ENCODE assay signal across 12 mouse cellular contexts in genomic region chr1:132150171-132150570, GRCm38 (mm10). TPM values are rescaled to one million over a fixed set of nuclear protein-coding genes. Genes with fewer than 3 reads are reported as not detected.
A peak's percentile ranks its signal among the peaks of the same experiment; 100 is the strongest.
DNase-seq lines count a peak whose midpoint lies in the region; ATAC-seq and TF ChIP-seq lines count a peak whose summit lies in the region.
"Had no signal": no experiment of that assay in that cellular context is flagged by ENCODE, and none has a peak within 500 bp of the region (broad histone marks: within the 10 kb centered on the region; RNA-seq: fewer than 3 reads in every experiment).

No protein-coding gene starts in this region.

- no peaks in the 10 kb centered on the region for H3K79me3 ChIP-seq in C2C12 (ENCODE audit: low read depth)

- no peak overlapping the region for H3K4me3 ChIP-seq in hindbrain, embryonic 13.5 days
- no peak overlapping the region for H3K4me3 ChIP-seq in hindbrain, embryonic 16.5 days (ENCODE audit: low read length)
- no peak overlapping the region for H3K4me3 ChIP-seq in C2C12 (ENCODE audit: insufficient read depth, poor library complexity, severe bottlenecking)
- H3K4me3 ChIP-seq in embryonic facial prominence, embryonic 13.5 days: no peak overlapping the region
- H3K4me3 ChIP-seq in midbrain, embryonic 13.5 days (replicated peaks): no peak overlapping the region
- H3K4me3 ChIP-seq: hindbrain, embryonic 10.5 days; limb, embryonic 15.5 days had no signal

- H3K36me3 ChIP-seq in hindbrain, embryonic 13.5 days: no peaks in the 10 kb centered on the region
- no peaks in the 10 kb centered on the region for H3K36me3 ChIP-seq in hindbrain, embryonic 16.5 days (ENCODE audit: control insufficient read depth, insufficient read depth, low read length)
- H3K36me3 ChIP-seq in C2C12 (ENCODE audit: control insufficient read depth, insufficient read depth): no peaks in the 10 kb centered on the region
- H3K36me3 ChIP-seq in embryonic facial prominence, embryonic 13.5 days: no peaks in the 10 kb centered on the region
- no peaks in the 10 kb centered on the region for H3K36me3 ChIP-seq in midbrain, embryonic 13.5 days
- H3K36me3 ChIP-seq: hindbrain, embryonic 10.5 days; limb, embryonic 15.5 days had no signal

- peak; percentile 67 to 86 for DNase-seq in kidney, postnatal 36 days
- DNase-seq: forebrain, postnatal 0 days; right cerebral cortex, adult 18-20 months had no signal

- no peaks in the 10 kb centered on the region for H3K79me2 ChIP-seq in C2C12 (ENCODE audit: control insufficient read depth, insufficient read depth)

- H3K9me3 ChIP-seq in hindbrain, embryonic 13.5 days: no peaks in the 10 kb centered on the region
- no peaks in the 10 kb centered on the region for H3K9me3 ChIP-seq in hindbrain, embryonic 16.5 days (ENCODE audit: control insufficient read depth, low read length)
- H3K9me3 ChIP-seq in embryonic facial prominence, embryonic 13.5 days: no peaks in the 10 kb centered on the region
- no peaks in the 10 kb centered on the region for H3K9me3 ChIP-seq in midbrain, embryonic 13.5 days
- H3K9me3 ChIP-seq: hindbrain, embryonic 10.5 days; limb, embryonic 15.5 days had no signal

- 60% methylated on average over 1 of the region's 1 CpGs for WGBS in hindbrain, embryonic 13.5 days
- WGBS in hindbrain, embryonic 16.5 days: 53% methylated on average over 1 of the region's 1 CpGs
- 46% methylated on average over 1 of the region's 1 CpGs for WGBS in embryonic facial prominence, embryonic 13.5 days
- whole genome bisulfite sequencing in midbrain, embryonic 13.5 days: 38% methylated on average over 1 of the region's 1 CpGs

- no peak overlapping the region for H3K4me2 ChIP-seq in hindbrain, embryonic 13.5 days
- H3K4me2 ChIP-seq in hindbrain, embryonic 16.5 days (ENCODE audit: low read length): no peak overlapping the region
- H3K4me2 ChIP-seq in embryonic facial prominence, embryonic 13.5 days: no peak overlapping the region
- H3K4me2 ChIP-seq in midbrain, embryonic 13.5 days (replicated peaks): no peak overlapping the region
- H3K4me2 ChIP-seq: limb, embryonic 15.5 days had no signal

- peaks cover 19% of the 10 kb centered on the region for H3K4me1 ChIP-seq in hindbrain, embryonic 13.5 days (replicated peaks)
- no peaks in the 10 kb centered on the region for H3K4me1 ChIP-seq in hindbrain, embryonic 16.5 days (ENCODE audit: control insufficient read depth, insufficient read depth, low read depth, low read length)
- peaks cover 19% of the 10 kb centered on the region; the same call in 1 of the 2 replicates for H3K4me1 ChIP-seq in embryonic facial prominence, embryonic 13.5 days
- H3K4me1 ChIP-seq in midbrain, embryonic 13.5 days (replicated peaks): peaks cover 19% of the 10 kb centered on the region
- H3K4me1 ChIP-seq: limb, embryonic 15.5 days had no signal

- TF ChIP-seq CTCF in C2C12 (IDR thresholded peaks at IDR 0.05; ENCODE audit: control insufficient read depth, insufficient read depth, insufficient read length): no peak

- H3K27me3 ChIP-seq in hindbrain, embryonic 13.5 days: 0 out of 2 replicates have a peak, but pooled peaks cover 4% of the 10 kb centered on the region
- no peaks in the 10 kb centered on the region; the same call in 1 of the 2 replicates for H3K27me3 ChIP-seq in hindbrain, embryonic 16.5 days (replicated peaks; ENCODE audit: control insufficient read depth, insufficient read depth, low read length)
- H3K27me3 ChIP-seq in C2C12 (ENCODE audit: control insufficient read depth, insufficient read depth, insufficient read length): no peaks in the 10 kb centered on the region
- no peaks in the 10 kb centered on the region for H3K27me3 ChIP-seq in embryonic facial prominence, embryonic 13.5 days
- H3K27me3 ChIP-seq in midbrain, embryonic 13.5 days: no peaks in the 10 kb centered on the region
- H3K27me3 ChIP-seq: limb, embryonic 15.5 days had no signal

- H3ac ChIP-seq in C2C12 (ENCODE audit: control insufficient read depth, insufficient read length, low read depth): no peak overlapping the region

- no peak for ATAC-seq in hindbrain, embryonic 13.5 days (ENCODE audit: low FRiP score)
- no peak for ATAC-seq in hindbrain, embryonic 16.5 days
- ATAC-seq in embryonic facial prominence, embryonic 13.5 days (ENCODE audit: insufficient number of reproducible peaks, insufficient read depth, low FRiP score, low TSS enrichment, low read depth): no peak
- no peak for ATAC-seq in megakaryocyte-erythroid progenitor cell, adult 5-6 weeks (replicated peaks; ENCODE audit: low FRiP score, low TSS enrichment, poor library complexity, severe bottlenecking)
- ATAC-seq in cerebellum, adult (ENCODE audit: insufficient number of reproducible peaks, low FRiP score, low TSS enrichment): no peak
- ATAC-seq in midbrain, embryonic 13.5 days: no peak
- ATAC-seq: forebrain, postnatal 0 days had no signal

- H3K27ac ChIP-seq in hindbrain, embryonic 13.5 days: no peak overlapping the region
- no peak overlapping the region for H3K27ac ChIP-seq in hindbrain, embryonic 16.5 days (ENCODE audit: low read depth, low read length)
- H3K27ac ChIP-seq in embryonic facial prominence, embryonic 13.5 days: no peak overlapping the region
- no peak overlapping the region for H3K27ac ChIP-seq in midbrain, embryonic 13.5 days
- H3K27ac ChIP-seq: hindbrain, embryonic 10.5 days; limb, embryonic 15.5 days had no signal

- 0 out of 2 replicates have a peak overlapping the region, but pooled peaks have one; percentile 0 for H3K9ac ChIP-seq in hindbrain, embryonic 13.5 days
- no peak overlapping the region for H3K9ac ChIP-seq in hindbrain, embryonic 16.5 days (ENCODE audit: low read depth, low read length)
- H3K9ac ChIP-seq in embryonic facial prominence, embryonic 13.5 days: 0 out of 2 replicates have a peak overlapping the region, but pooled peaks have one; percentile 6
- no peak overlapping the region for H3K9ac ChIP-seq in midbrain, embryonic 13.5 days (replicated peaks)
- H3K9ac ChIP-seq: forebrain, postnatal 0 days; limb, embryonic 15.5 days had no signal

TF ChIP-seq in C2C12, 6 proteins besides CTCF, POLR2A, EP300 and RAD21:
- TF ChIP-seq USF1 (IDR thresholded peaks at IDR 0.05; ENCODE audit: low read depth) (no peak), FOSL1 (IDR thresholded peaks at IDR 0.05; ENCODE audit: insufficient read depth, low read length, poor library complexity, severe bottlenecking) (peak; percentile 54), CEBPB (IDR thresholded peaks at IDR 0.05; ENCODE audit: low read depth) (no peak), MYOG (IDR thresholded peaks at IDR 0.05; ENCODE audit: control insufficient read depth, extremely low read depth, insufficient read length) (no peak), MYOD1 (IDR thresholded peaks at IDR 0.05; ENCODE audit: control insufficient read depth, insufficient read length, low read depth) (peak; percentile 39), MAX (IDR thresholded peaks at IDR 0.05) (no peak)

RNA-seq across cellular contexts. Expression of gene Cdk18, which starts 10.7 kb away (rescaled TPM):
- polyA plus RNA-seq in hindbrain, embryonic 13.5 days (2015; fragmentation: Nextera tagmentation; extraction: Ambion mirVana): 0.31 and 0.32 TPM in 2 replicates
- 1.1 and 1.5 TPM in 2 replicates for polyA plus RNA-seq in hindbrain, embryonic 16.5 days (2015; fragmentation: Nextera tagmentation; extraction: Ambion mirVana)
- polyA plus RNA-seq in C2C12 (2012; fragmentation: generic; extraction: Trizol): 40.2 TPM
- polyA plus RNA-seq in embryonic facial prominence, embryonic 13.5 days (2015; fragmentation: Nextera tagmentation; extraction: Ambion mirVana): 2.3 and 2.8 TPM in 2 replicates
- 0.42 TPM in 1 of 2 replicates, not detected in the other for total RNA-seq in megakaryocyte-erythroid progenitor cell, adult 5-6 weeks (2014; fragmentation: Nextera tagmentation)
- total RNA-seq in megakaryocyte-erythroid progenitor cell, adult 5-6 weeks (2017): 0.46 TPM in 1 of 2 replicates, not detected in the other
- polyA plus RNA-seq in midbrain, embryonic 13.5 days (2015; fragmentation: Nextera tagmentation; extraction: Ambion mirVana): 0.32 and 0.41 TPM in 2 replicates

RNA-seq across cellular contexts. Expression of gene Lemd1, which starts 41.1 kb away (rescaled TPM):
- polyA plus RNA-seq in hindbrain, embryonic 13.5 days (2015; fragmentation: Nextera tagmentation; extraction: Ambion mirVana): 24.8 and 25.7 TPM in 2 replicates
- 11.4 and 14.0 TPM in 2 replicates for polyA plus RNA-seq in hindbrain, embryonic 16.5 days (2015; fragmentation: Nextera tagmentation; extraction: Ambion mirVana)
- polyA plus RNA-seq in C2C12 (2012; fragmentation: generic; extraction: Trizol): 0.14 TPM
- 1.2 and 1.8 TPM in 2 replicates for polyA plus RNA-seq in embryonic facial prominence, embryonic 13.5 days (2015; fragmentation: Nextera tagmentation; extraction: Ambion mirVana)
- total RNA-seq in megakaryocyte-erythroid progenitor cell, adult 5-6 weeks (2014; fragmentation: Nextera tagmentation): not detected in 2 replicates
- not detected in 2 replicates for total RNA-seq in megakaryocyte-erythroid progenitor cell, adult 5-6 weeks (2017)
- 19.5 and 22.5 TPM in 2 replicates for polyA plus RNA-seq in midbrain, embryonic 13.5 days (2015; fragmentation: Nextera tagmentation; extraction: Ambion mirVana)

RNA-seq across cellular contexts. Expression of gene AC124108.1, which starts 41.1 kb away (rescaled TPM):
- 4.2 and 4.8 TPM in 2 replicates for polyA plus RNA-seq in hindbrain, embryonic 13.5 days (2015; fragmentation: Nextera tagmentation; extraction: Ambion mirVana)
- polyA plus RNA-seq in hindbrain, embryonic 16.5 days (2015; fragmentation: Nextera tagmentation; extraction: Ambion mirVana): 1.8 and 2.3 TPM in 2 replicates
- 0.01 TPM for polyA plus RNA-seq in C2C12 (2012; fragmentation: generic; extraction: Trizol)
- 0.34 and 0.37 TPM in 2 replicates for polyA plus RNA-seq in embryonic facial prominence, embryonic 13.5 days (2015; fragmentation: Nextera tagmentation; extraction: Ambion mirVana)
- total RNA-seq in megakaryocyte-erythroid progenitor cell, adult 5-6 weeks (2014; fragmentation: Nextera tagmentation): not detected in 2 replicates
- not detected in 2 replicates for total RNA-seq in megakaryocyte-erythroid progenitor cell, adult 5-6 weeks (2017)
- 5.6 and 6.1 TPM in 2 replicates for polyA plus RNA-seq in midbrain, embryonic 13.5 days (2015; fragmentation: Nextera tagmentation; extraction: Ambion mirVana)

Comparison
In these comparisons a context has a peak if more than half of its experiments do, and no peak if none do; other contexts are left out.
1. H3K9ac ChIP-seq: peak in hindbrain, embryonic 13.5 days (single experiment) and embryonic facial prominence, embryonic 13.5 days (single experiment); none in hindbrain, embryonic 16.5 days (single experiment) and midbrain, embryonic 13.5 days (single experiment).
2. RNA of gene Cdk18, which starts 10.7 kb away (polyA plus RNA-seq): 40.2 TPM in C2C12 (single experiment); 2.3 to 2.8 TPM in embryonic facial prominence, embryonic 13.5 days, 1.1 to 1.5 TPM in hindbrain, embryonic 16.5 days, 0.31 to 0.32 TPM in hindbrain, embryonic 13.5 days and 0.32 to 0.41 TPM in midbrain, embryonic 13.5 days; every median in the first group is over 10 times any median in the second.